Mouse (Mus musculus) urinary bladder, postnatal 4 days (tissue): ENCODE measurements around the gene Nfatc4.

Experiments used
- DNase-seq, 2 experiments: peaks; one replicate each; pipeline ENCODE4 v3.0.0; 2021 to 2022; ENCODE audit warnings: low spot score in 2 of 2

Nfatc4 gene

DNA sequence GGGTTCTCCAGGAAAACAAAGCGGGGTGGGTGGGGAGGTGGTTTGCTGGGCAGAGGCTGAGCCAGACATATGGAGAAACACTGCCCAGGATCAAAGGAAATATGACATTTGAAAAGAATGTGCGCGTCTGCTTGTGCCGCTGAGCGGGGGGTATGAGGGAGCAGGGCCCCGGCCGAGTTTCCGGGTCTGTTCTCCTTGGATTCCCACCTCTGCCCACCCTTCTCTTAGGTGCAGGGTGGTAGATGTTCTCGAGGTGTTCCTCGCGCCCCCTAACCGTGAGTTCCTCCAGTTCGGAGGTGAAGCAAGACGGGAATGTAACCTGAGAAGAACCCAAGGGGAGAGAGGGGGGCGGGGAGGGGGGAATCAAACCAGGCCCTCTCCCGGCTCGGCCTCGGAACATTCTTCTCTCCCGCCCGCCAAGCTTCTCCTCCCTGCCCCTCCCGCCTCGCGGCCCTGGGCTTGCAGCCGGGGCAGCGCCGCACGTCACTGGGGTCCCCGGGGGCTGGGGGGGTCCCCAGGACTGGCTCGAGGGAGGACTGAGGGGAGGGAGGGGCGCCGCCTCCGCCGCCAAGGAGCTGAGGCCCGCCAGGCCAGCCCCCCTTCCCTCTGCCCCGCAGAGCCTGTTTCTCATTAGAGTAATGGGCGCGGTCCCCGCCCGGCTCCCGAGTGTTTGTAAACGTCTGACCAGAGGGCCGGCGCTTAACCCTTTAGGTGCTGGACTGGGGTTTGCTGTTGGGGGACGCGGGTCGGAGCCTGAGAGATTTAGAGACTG, at the start of gene Nfatc4:
Gene Nfatc4 (plus strand): TSS at position 154 of the 772 bp plus-strand sequence.
- DNase-seq, result peak; percentile 90 to 95

GRCm38 (mm10) chr14:55776711-55777110, 46.2 kb upstream of the Nfatc4 start:
- no peak for DNase-seq

GRCm38 (mm10) chr14:55777176-55777575, 45.8 kb upstream of the Nfatc4 start:
- no peak for DNase-seq

GRCm38 (mm10) chr14:55777806-55778205, 45.1 kb upstream of the Nfatc4 start:
- peak in 1 of 2 experiments; percentile 55 for DNase-seq

GRCm38 (mm10) chr14:55778686-55779085, 44.3 kb upstream of the Nfatc4 start:
- peak; percentile 12 to 58 for DNase-seq

- peak; percentile 14 to 57 for DNase-seq
These were observed 43.3 kb upstream of the Nfatc4 start for GRCm38 (mm10) chr14:55779656-55780055.

GRCm38 (mm10) chr14:55780736-55781135, 42.2 kb upstream of the Nfatc4 start:
- peak; percentile 15 to 52 for DNase-seq

DNA sequence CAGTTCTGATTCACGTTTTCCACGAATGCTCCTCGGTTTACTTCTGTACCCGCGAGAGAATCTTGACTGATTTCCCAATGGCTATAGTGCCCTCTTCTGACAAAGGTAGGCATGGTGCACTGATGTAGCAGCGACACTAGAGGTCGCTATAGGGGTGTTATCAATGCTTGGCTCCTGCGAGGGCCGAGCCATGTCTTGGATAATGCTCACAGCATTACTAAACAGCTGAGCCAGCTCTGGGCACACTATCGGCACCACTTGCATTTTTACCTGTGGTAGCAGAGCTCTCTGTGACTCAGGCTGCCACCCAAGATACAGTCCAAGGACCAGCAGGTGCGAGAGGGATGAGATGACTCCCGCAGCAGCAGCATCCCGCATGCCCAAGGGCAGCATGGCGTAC, 41.6 kb upstream of the Nfatc4 start:
- peak; percentile 33 to 63 for DNase-seq

DNA sequence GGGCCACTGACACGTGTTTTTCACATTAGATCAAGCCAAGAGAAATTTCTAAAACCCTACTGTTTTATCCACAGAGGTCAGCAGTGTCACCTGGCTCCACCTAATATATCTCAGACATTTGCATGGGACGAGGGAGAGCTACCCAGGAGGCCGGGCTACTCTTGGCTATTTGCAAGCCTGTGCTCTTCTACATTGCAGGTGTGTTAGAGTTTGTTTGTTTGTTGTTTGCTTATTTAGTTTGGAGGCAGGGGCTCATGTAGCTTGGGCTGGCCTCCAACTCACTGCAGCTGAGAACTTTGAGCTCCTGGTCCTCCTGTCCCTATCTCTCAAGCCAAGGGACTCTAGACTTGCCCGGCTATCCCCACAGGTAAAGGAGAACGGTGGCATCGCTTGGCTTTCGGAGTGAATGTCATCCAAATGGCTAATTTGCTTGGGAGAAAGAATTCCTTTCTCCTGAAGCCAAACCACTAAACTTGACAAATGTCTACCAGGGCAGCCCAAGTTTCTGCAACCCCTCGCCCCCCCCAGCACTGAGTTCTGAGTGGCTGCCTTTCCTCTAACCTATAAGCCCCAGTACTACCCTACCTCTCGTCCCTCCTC, 40.5 kb upstream of the Nfatc4 start:
- peak; percentile 16 to 43 for DNase-seq

- peak; percentile 19 to 58 for DNase-seq
These were observed 39.6 kb upstream of the Nfatc4 start for GRCm38 (mm10) chr14:55783171-55783957.

DNA sequence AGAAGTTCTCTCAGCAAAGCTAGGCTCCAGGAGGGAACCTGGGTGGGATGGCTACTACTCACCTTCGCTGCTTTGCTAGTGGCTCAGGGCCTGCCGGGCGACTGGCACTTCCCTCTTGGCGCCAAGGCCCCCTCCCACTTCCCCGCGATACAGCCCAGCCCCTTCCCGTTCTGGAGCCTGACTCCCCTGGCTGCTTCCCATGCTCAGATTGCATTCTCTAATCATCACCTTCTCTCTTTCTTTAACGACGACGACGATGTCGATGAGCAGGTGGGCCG, 39.0 kb upstream of the Nfatc4 start, which contains the start of gene Adcy4:
Gene Adcy4 (minus strand): TSS at position 138 of the 278 bp plus-strand sequence.
- peak; percentile 16 to 59 for DNase-seq

- peak; percentile 16 to 55 for DNase-seq
These were observed 37.7 kb upstream of the Nfatc4 start for GRCm38 (mm10) chr14:55785195-55785594.

DNA sequence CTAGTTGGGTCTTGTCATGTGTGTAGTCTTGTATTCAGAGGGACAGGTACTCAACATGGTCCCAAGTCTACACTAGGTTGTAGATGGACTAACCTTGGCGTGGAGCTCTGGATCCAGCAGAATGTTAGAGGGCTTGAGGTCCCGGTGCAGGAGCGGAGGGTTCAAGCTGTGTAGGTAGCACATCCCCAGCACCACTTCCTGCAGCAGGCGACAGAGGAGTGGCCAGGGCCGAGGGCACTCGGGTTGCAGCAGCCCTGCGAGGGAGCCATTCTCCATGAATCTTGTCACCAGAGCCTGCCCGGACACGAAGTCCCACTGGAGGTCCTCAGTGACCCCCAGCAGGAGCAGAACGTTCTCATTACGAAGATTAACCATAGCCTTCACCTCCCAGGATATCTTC, 35.2 kb upstream of the Nfatc4 start:
- peak in 1 of 2 experiments; percentile 47 for DNase-seq

- DNase-seq, result peak in 1 of 2 experiments; percentile 59
These were observed 34.5 kb upstream of the Nfatc4 start, which contains the start of gene Ripk3 for GRCm38 (mm10) chr14:55788256-55789050. TSS of gene Ripk3 (minus strand) at chr14:55788865.

GRCm38 (mm10) chr14:55793461-55793860, 29.5 kb upstream of the Nfatc4 start:
- no peak for DNase-seq

DNA sequence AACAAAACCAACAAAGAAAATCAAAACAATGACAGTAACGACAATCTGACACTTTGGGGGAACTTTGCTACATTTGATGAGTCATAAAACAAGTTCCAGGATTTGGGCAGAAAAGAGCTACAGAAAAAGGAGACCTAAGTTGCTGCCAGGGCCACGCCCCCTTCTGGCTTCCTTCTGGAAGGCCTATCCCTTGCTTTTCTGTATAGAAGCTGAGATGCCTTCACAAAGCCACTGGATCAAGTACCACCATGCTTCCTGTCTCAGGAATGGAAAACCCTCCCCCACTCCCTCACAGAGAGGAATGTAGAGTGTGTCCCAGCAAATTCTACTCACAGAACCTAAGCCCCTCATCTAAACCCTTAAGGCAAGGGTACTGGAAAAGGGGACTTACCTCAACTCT, 29.0 kb upstream of the Nfatc4 start:
- peak; percentile 11 to 53 for DNase-seq

DNA sequence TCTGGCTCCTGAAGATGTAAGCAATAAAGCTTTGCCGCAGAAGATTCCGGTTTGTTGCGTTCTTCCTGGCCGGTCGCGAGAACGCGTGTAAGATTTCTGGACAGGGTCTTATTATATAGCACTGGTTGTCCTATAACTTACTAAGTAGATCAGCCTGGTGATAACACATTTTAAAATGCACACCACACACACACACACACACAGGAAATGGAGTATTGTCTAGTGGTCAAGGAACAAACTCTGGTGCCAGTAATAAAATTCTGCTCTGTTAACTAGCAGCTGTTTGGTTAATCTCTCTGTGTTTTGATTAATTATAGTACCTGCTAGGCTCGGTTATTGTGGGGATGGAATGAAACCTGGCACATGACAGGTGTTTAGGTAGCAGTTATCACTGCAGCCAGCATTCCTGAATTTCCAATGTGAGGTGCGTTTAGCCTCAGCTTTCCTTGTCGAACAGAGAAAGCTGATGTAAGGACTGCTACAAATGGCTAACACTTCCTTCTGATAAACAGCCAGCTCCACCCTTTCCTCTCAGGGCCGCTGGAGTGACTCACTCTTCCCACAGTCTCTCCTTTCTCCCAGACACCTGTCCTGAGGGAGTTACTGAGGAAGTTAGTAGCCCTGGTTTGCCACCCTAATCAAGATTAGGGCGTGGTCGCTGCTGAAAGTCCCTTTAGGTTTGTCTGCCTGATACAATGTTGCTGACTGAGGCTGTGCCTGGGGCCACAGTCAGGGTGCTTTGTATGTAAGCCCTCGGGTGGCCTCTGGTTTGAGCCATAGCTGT, 27.4 kb upstream of the Nfatc4 start:
- DNase-seq, result peak; percentile 16 to 43

- peak; percentile 51 to 78 for DNase-seq
These were observed 8.1 kb upstream of the Nfatc4 start for GRCm38 (mm10) chr14:55814885-55815284.

- DNase-seq, result peak; percentile 75 to 80
These were observed 7.6 kb upstream of the Nfatc4 start for GRCm38 (mm10) chr14:55815310-55815751.

GRCm38 (mm10) chr14:55819845-55820405, 3.0 kb upstream of the Nfatc4 start:
- DNase-seq, result peak; percentile 10 to 46
